Mouse (Mus musculus) lung, postnatal 14 days (tissue): ENCODE measurements around the gene Slc29a2.

Source experiments
- DNase-seq: peaks from one replicate; pipeline ENCODE4 v3.0.0; 2021

Gene Slc29a2

GRCm38 (mm10) chr19:5036577-5036976 lies 12.9 kb downstream of the Slc29a2 start:
- DNase-seq = no peak

- DNase-seq = peak; percentile 81
Observed at GRCm38 (mm10) chr19:5037678-5038571, 14.3 kb downstream of the Slc29a2 start.

- peak; percentile 87 for DNase-seq
Observed at GRCm38 (mm10) chr19:5038709-5039156, 15.1 kb downstream of the Slc29a2 start, which contains the start of the genes B4gat1 and AC124502.3. Gene B4gat1 (plus strand): TSS chr19:5038826. Gene AC124502.3 (plus strand): TSS chr19:5038891.

GRCm38 (mm10) chr19:5039301-5040114 lies 15.8 kb downstream of the Slc29a2 start:
- DNase-seq = no peak

GRCm38 (mm10) chr19:5040862-5041523 lies 17.3 kb downstream of the Slc29a2 start, which contains the start of gene Brms1:
Gene Brms1 (plus strand): TSS chr19:5041354.
- DNase-seq = peak; percentile 90

GRCm38 (mm10) chr19:5041588-5041987 lies 17.9 kb downstream of the Slc29a2 start:
- DNase-seq = no peak

- DNase-seq = no peak
Observed at GRCm38 (mm10) chr19:5045531-5045930, 21.9 kb downstream of the Slc29a2 start.

- no peak for DNase-seq
Observed at GRCm38 (mm10) chr19:5048138-5049056, 24.7 kb downstream of the Slc29a2 start.

GRCm38 (mm10) chr19:5049325-5049724 lies 25.7 kb downstream of the Slc29a2 start:
- DNase-seq = no peak

GRCm38 (mm10) chr19:5050047-5050905 lies 26.6 kb downstream of the Slc29a2 start, which contains the start of gene Rin1:
Gene Rin1 (plus strand): TSS chr19:5050481.
- no peak for DNase-seq

- DNase-seq = no peak
Observed at GRCm38 (mm10) chr19:5051031-5051430, 27.4 kb downstream of the Slc29a2 start.

GRCm38 (mm10) chr19:5051515-5051914 lies 27.9 kb downstream of the Slc29a2 start:
- DNase-seq = no peak

- no peak for DNase-seq
Observed at GRCm38 (mm10) chr19:5052166-5052822, 28.6 kb downstream of the Slc29a2 start.

- DNase-seq = no peak
Observed at GRCm38 (mm10) chr19:5052853-5053252, 29.2 kb downstream of the Slc29a2 start.

GRCm38 (mm10) chr19:5053909-5054308 lies 30.2 kb downstream of the Slc29a2 start:
- peak; percentile 68 for DNase-seq

- DNase-seq = peak; percentile 61
Observed at GRCm38 (mm10) chr19:5056251-5056650, 32.6 kb downstream of the Slc29a2 start.

- peak; percentile 63 for DNase-seq
Observed at GRCm38 (mm10) chr19:5057876-5058775, 34.5 kb downstream of the Slc29a2 start.

GRCm38 (mm10) chr19:5058801-5059771 lies 35.4 kb downstream of the Slc29a2 start:
- no peak for DNase-seq
